Mouse (Mus musculus): Measurements from ENCODE around the gene Bace2.

DNA sequence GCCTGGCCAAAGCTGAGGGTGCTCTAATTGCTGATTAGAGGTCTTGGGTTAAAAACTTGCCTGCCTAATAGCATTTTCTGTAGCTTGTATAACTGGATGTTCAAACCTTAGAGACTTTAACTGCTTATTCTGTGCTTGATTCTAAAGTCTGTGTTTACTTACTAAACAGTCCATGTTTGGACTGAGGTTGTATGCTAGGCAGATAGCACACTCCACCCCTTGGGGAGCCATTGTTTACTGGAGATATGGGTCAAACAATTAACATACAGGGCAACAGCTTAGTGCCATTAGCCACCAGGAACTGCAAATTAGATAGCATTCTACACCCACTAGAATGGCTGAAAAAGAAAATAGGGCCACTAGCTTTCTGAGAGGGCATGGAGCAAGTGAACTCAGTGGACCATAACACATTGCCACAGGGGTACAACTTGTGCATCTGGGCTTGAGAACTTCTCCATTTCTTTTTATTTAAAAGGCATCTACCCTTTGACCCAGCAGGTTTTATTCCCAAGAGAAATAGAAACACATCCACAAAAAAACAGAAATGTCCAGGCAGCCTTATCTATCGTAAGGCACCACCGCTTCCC is 41.5 kb downstream of the Bace2 start:
- TF ChIP-seq GATA1 (IDR thresholded peaks at IDR 0.05; ENCODE audit: borderline replicate concordance, low read length) (no peak), FLI1 (IDR thresholded peaks at IDR 0.05; ENCODE audit: low read length) (no peak)

All from megakaryocyte, embryonic 14.5 days (primary cell).